Mouse (Mus musculus) heart, adult 18-20 months (tissue): ENCODE data around the gene Ascc2. TPM values are rescaled to one million over a fixed set of nuclear protein-coding genes. Genes with fewer than 3 reads are reported as not detected.
"Not testable (repeated sequence)": the region's sequence is repeated elsewhere in the genome, so short reads cannot be mapped to it uniquely, and the experiment has no call there.

Source experiments
- DNase-seq, 2 experiments: peaks; one replicate each; pipeline ENCODE4 v3.0.0; 2021 to 2022; ENCODE audit warnings: mixed read lengths in 1 of 2
- total RNA-seq, 2 experiments: library from RNA; stranded (reverse); gene quantifications; 2 replicates each; pipeline ENCODE4 v1.2.3; 2021

Gene Ascc2
- total RNA-seq, 2 experiments from 2014 or later, result 15.0 to 16.1 TPM

GRCm38 (mm10) chr11:4629861-4630280 lies 7.7 kb upstream of the Ascc2 start:
- DNase-seq, result no peak

- no peak for DNase-seq
Measured at GRCm38 (mm10) chr11:4633420-4633819, 4.1 kb upstream of the Ascc2 start.

GRCm38 (mm10) chr11:4634395-4634794 lies 3.2 kb upstream of the Ascc2 start:
- DNase-seq, result no peak

GRCm38 (mm10) chr11:4636782-4637342 lies 685 bp upstream of the Ascc2 start:
- peak; percentile 10 to 34 for DNase-seq

- DNase-seq, result no peak
Measured at GRCm38 (mm10) chr11:4638261-4638660, 714 bp downstream of the Ascc2 start.

GRCm38 (mm10) chr11:4641185-4641584 lies 3.6 kb downstream of the Ascc2 start:
- no peak for DNase-seq

- DNase-seq, result no peak
Measured at GRCm38 (mm10) chr11:4643722-4644121, 6.2 kb downstream of the Ascc2 start.

GRCm38 (mm10) chr11:4645180-4645579 lies 7.6 kb downstream of the Ascc2 start:
- DNase-seq, result not testable (repeated sequence)

GRCm38 (mm10) chr11:4646409-4646808 lies 8.9 kb downstream of the Ascc2 start:
- no peak for DNase-seq

- no peak for DNase-seq
Measured at GRCm38 (mm10) chr11:4659818-4660217, 22.3 kb downstream of the Ascc2 start.

- DNase-seq, result peak in 1 of 2 experiments; percentile 26
Measured at GRCm38 (mm10) chr11:4660309-4661025, 22.9 kb downstream of the Ascc2 start.

- DNase-seq, result peak; percentile 26 to 35
Measured at GRCm38 (mm10) chr11:4661324-4661723, 23.8 kb downstream of the Ascc2 start.

GRCm38 (mm10) chr11:4661871-4662495 lies 24.4 kb downstream of the Ascc2 start:
- DNase-seq, result no peak

- DNase-seq, result no peak
Measured at GRCm38 (mm10) chr11:4662496-4662878, 24.9 kb downstream of the Ascc2 start.

GRCm38 (mm10) chr11:4671736-4672135 lies 34.2 kb downstream of the Ascc2 start:
- peak; percentile 44 to 47 for DNase-seq

GRCm38 (mm10) chr11:4674593-4674992 lies 37.0 kb downstream of the Ascc2 start:
- no peak for DNase-seq

GRCm38 (mm10) chr11:4675126-4675562 lies 37.6 kb downstream of the Ascc2 start:
- DNase-seq, result no peak

GRCm38 (mm10) chr11:4675693-4676092 lies 38.1 kb downstream of the Ascc2 start:
- no peak for DNase-seq

- no peak for DNase-seq
Measured at GRCm38 (mm10) chr11:4677250-4677872, 39.8 kb downstream of the Ascc2 start.

- no peak for DNase-seq
Measured at GRCm38 (mm10) chr11:4678700-4679440, 41.3 kb downstream of the Ascc2 start.

GRCm38 (mm10) chr11:4679441-4679832 lies 41.9 kb downstream of the Ascc2 start:
- DNase-seq, result no peak

- no peak for DNase-seq
Measured at GRCm38 (mm10) chr11:4680126-4680525, 42.6 kb downstream of the Ascc2 start.
